Mouse (Mus musculus) erythroblast, embryonic 14.5 days (primary cell): ENCODE results near the gene Trabd2b. TPM values are rescaled to one million over a fixed set of nuclear protein-coding genes. Genes with fewer than 3 reads are reported as not detected.

Experiments used
- H3K27me3 ChIP-seq: 2 replicates; pipeline ENCODE4 v1.6.1; 2012; ENCODE audit warnings: inconsistent platforms; ENCODE audit not compliant: control insufficient read depth
- H3K36me3 ChIP-seq: 2 replicates; pipeline ENCODE4 v1.6.1; 2012; ENCODE audit warnings: mild to moderate bottlenecking, inconsistent platforms; ENCODE audit not compliant: control insufficient read depth
- H3K4me1 ChIP-seq: 2 replicates; pipeline ENCODE4 v1.6.1; 2012; ENCODE audit warnings: inconsistent platforms; ENCODE audit not compliant: control insufficient read depth
- H3K4me3 ChIP-seq: replicated peaks from 2 replicates; pipeline ENCODE3; 2012; ENCODE audit warnings: moderate library complexity, mild to moderate bottlenecking, inconsistent platforms
- H3K9me3 ChIP-seq: 2 replicates; pipeline ENCODE4 v1.6.1; 2012; ENCODE audit warnings: low read length, inconsistent platforms, mixed read lengths; ENCODE audit not compliant: control insufficient read depth
- GATA1 ChIP-seq: IDR thresholded peaks from 2 replicates; pipeline ENCODE4 v1.6.1; 2012; ENCODE audit warnings: low read length, inconsistent platforms, mixed read lengths
- TAL1 ChIP-seq: IDR thresholded peaks from 3 replicates; pipeline ENCODE4 v1.6.1; 2012; ENCODE audit warnings: low read length, inconsistent platforms, mixed read lengths
- polyA plus RNA-seq: library from polyadenylated mRNA; stranded (reverse); fragments of >175 nt; gene quantifications from 2 replicates; pipeline ENCODE4 v1.2.3, GENCODE M21; 2012

The Trabd2b gene
- polyA plus RNA-seq, 1 experiment: not detected

GRCm38 (mm10) chr4:114637120-114637519, 230.6 kb downstream of the Trabd2b start:
- Histone ChIP-seq H3K9me3 (no peaks in the 10 kb centered on the region), H3K4me1 (no peaks in the 10 kb centered on the region), H3K27me3 (peaks cover under 1% of the 10 kb centered on the region; the same call in 1 of the 2 replicates), H3K36me3 (no peaks in the 10 kb centered on the region), H3K4me3 (no peak overlapping the region)
- TF ChIP-seq GATA1: no peak
- TF ChIP-seq TAL1: no peak

GRCm38 (mm10) chr4:114642469-114642868, 235.9 kb downstream of the Trabd2b start:
- TF ChIP-seq GATA1 (no peak), TAL1 (no peak)
- H3K36me3 ChIP-seq: no peaks in the 10 kb centered on the region
- no peak overlapping the region for H3K4me3 ChIP-seq

GRCm38 (mm10) chr4:114643679-114644208, 237.2 kb downstream of the Trabd2b start:
- no peak for TF ChIP-seq GATA1
- no peak for TF ChIP-seq TAL1
- peaks cover 5% of the 10 kb centered on the region for H3K27me3 ChIP-seq
- no peak overlapping the region for H3K4me3 ChIP-seq
- H3K36me3 ChIP-seq: no peaks in the 10 kb centered on the region
- no peaks in the 10 kb centered on the region for H3K9me3 ChIP-seq
- H3K4me1 ChIP-seq: no peaks in the 10 kb centered on the region

More at GRCm38 (mm10) chr4:114642469-114642868, 235.9 kb downstream of the Trabd2b start:
- H3K9me3 ChIP-seq: no peaks in the 10 kb centered on the region
- peaks cover 5% of the 10 kb centered on the region for H3K27me3 ChIP-seq
- H3K4me1 ChIP-seq: no peaks in the 10 kb centered on the region

GRCm38 (mm10) chr4:114645341-114645740, 238.8 kb downstream of the Trabd2b start:
- no peaks in the 10 kb centered on the region for H3K4me1 ChIP-seq

GRCm38 (mm10) chr4:114646825-114647681, 240.5 kb downstream of the Trabd2b start:
- Histone ChIP-seq H3K4me1 (no peaks in the 10 kb centered on the region), H3K9me3 (no peaks in the 10 kb centered on the region), H3K36me3 (no peaks in the 10 kb centered on the region), H3K27me3 (peaks cover 5% of the 10 kb centered on the region), H3K4me3 (no peak overlapping the region)
- no peak for TF ChIP-seq TAL1
- TF ChIP-seq GATA1: no peak

More at GRCm38 (mm10) chr4:114645341-114645740, 238.8 kb downstream of the Trabd2b start:
- no peaks in the 10 kb centered on the region for H3K36me3 ChIP-seq
- H3K9me3 ChIP-seq: no peaks in the 10 kb centered on the region
- H3K4me3 ChIP-seq: no peak overlapping the region
- TF ChIP-seq GATA1 (no peak), TAL1 (no peak)
- H3K27me3 ChIP-seq: peaks cover 5% of the 10 kb centered on the region

GRCm38 (mm10) chr4:114647689-114648088, 241.2 kb downstream of the Trabd2b start:
- no peak overlapping the region for H3K4me3 ChIP-seq

GRCm38 (mm10) chr4:114648532-114649074, 242.1 kb downstream of the Trabd2b start:
- Histone ChIP-seq H3K36me3 (no peaks in the 10 kb centered on the region), H3K27me3 (no peaks in the 10 kb centered on the region; the same call in 1 of the 2 replicates), H3K4me3 (no peak overlapping the region), H3K4me1 (no peaks in the 10 kb centered on the region), H3K9me3 (no peaks in the 10 kb centered on the region)
- TF ChIP-seq TAL1 (no peak), GATA1 (no peak)

More at GRCm38 (mm10) chr4:114647689-114648088, 241.2 kb downstream of the Trabd2b start:
- H3K4me1 ChIP-seq: no peaks in the 10 kb centered on the region
- no peaks in the 10 kb centered on the region for H3K9me3 ChIP-seq
- no peaks in the 10 kb centered on the region; the same call in 1 of the 2 replicates for H3K27me3 ChIP-seq
- TF ChIP-seq GATA1: no peak
- no peak for TF ChIP-seq TAL1
- H3K36me3 ChIP-seq: no peaks in the 10 kb centered on the region

GRCm38 (mm10) chr4:114650551-114650950, 244.0 kb downstream of the Trabd2b start:
- Histone ChIP-seq H3K27me3 (no peaks in the 10 kb centered on the region; the same call in 1 of the 2 replicates), H3K4me3 (no peak overlapping the region), H3K9me3 (no peaks in the 10 kb centered on the region), H3K4me1 (no peaks in the 10 kb centered on the region), H3K36me3 (no peaks in the 10 kb centered on the region)
- TF ChIP-seq GATA1 (no peak), TAL1 (no peak)

- no peaks in the 10 kb centered on the region for H3K4me1 ChIP-seq
- TF ChIP-seq TAL1 (no peak), GATA1 (no peak)
- no peaks in the 10 kb centered on the region for H3K36me3 ChIP-seq
- H3K27me3 ChIP-seq: no peaks in the 10 kb centered on the region; the same call in 1 of the 2 replicates
- no peaks in the 10 kb centered on the region for H3K9me3 ChIP-seq
- no peak overlapping the region for H3K4me3 ChIP-seq
Observed at GRCm38 (mm10) chr4:114651007-114651406, 244.5 kb downstream of the Trabd2b start.
